Mouse (Mus musculus) inflammation-experienced regulatory T-cells, adult 6 months (primary cell): Measurements from ENCODE around the gene Hcfc1r1. TPM values are rescaled to one million over a fixed set of nuclear protein-coding genes. Genes with fewer than 3 reads are reported as not detected.
A peak's percentile ranks its signal among the peaks of the same experiment; 100 is the strongest.

Source experiments
- ATAC-seq: one replicate; pipeline ENCODE4 v1.8.0; 2017
- polyA plus RNA-seq, 3 experiments: library from polyadenylated mRNA; unstranded; fragments of 100-300 nt; shearing (Covaris generic); gene quantifications; one replicate each; pipeline ENCODE4 v1.2.1; 2017

The Hcfc1r1 gene
- polyA plus RNA-seq, 3 experiments from 2014 or later, result 62.6 to 79.5 (median 70.7) TPM

DNA sequence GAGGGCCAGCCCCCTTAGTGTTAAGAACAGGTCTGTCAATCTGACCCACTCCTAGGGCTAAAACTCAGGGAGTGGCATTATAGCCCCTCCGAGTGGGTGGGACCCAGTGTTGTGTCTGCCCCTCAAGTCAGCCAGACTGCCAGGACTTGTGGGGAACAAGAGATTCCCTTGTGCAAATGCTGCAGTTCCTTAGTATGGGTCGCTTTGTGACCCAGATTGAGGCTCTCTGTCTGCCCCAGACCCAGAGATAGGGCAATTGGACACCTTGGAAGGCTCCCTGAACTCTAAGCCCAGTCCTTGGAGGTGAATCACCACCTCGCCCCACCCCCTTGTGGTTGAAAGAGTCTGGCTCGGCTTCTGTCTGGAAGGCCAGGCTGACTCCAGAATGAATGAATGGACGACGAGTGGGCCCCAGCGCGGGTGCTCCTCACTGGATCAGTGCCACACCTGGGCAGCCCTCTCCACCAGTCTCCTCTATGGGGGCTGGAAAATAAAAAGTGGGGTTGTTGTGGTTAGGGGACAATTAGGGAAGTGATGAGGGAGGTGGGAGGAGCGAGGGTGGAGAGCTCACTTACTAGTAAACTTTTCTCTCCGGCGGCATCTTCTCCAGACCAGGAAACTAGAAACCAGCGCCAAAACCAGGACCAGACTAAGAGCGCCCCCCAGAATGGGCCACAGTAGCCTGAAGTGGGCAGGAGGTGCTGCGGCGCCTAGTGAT is 2.3 kb downstream of the Hcfc1r1 start:
- no peak for ATAC-seq

DNA sequence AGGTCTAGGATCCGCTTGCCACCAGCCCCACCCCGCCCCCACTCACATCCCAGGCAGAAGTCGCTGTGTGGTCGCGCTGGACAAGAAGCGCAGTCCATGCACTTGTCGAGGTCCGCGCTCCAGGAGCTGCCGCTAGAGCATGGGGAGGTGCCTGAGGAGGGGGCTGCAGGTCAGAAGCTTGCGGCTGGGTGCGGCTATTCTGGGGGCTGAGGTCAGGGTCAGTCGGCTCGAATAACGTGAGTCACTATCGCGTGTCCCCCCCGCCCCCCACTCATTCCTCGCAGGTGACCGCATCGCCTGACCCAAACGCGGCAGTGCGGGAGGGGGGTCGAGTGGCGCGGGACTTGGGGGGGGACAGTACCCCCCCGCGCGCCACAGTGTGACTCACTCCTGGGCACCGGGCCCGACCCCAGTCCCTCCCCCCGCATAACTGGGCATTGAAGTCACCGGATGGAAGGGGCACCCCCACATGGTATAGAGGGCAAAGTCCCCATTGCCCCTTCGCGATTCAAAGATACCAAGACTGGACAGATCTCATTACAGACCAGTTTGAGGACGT is 3.2 kb downstream of the Hcfc1r1 start:
- ATAC-seq, result no peak

DNA sequence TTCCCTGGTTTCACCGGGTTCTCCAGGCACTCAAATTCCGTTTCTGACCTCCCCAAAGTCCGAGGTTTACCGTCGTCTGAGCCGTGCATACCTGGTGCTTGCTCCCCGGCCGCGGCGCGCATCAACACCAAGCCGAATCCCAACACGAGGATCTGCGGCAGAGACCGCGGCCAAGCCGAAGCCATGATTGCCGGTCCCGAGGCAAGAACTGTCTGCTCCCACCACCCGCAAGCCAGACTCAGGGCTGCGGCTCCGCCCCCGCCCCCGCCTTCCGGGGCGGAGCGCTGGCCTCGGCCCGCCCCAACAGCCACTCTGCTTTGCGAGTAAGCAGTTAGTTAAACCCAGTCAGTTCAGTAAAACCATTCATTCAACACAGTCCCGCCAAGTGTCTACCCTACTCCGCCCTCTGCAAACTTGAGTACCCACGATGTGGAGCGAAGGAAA is 3.9 kb downstream of the Hcfc1r1 start, which contains the start of gene Tnfrsf12a:
Gene Tnfrsf12a, minus strand, starts transcription at position 233 of the 444 bp plus-strand sequence.
- ATAC-seq, result peak; percentile 60

DNA sequence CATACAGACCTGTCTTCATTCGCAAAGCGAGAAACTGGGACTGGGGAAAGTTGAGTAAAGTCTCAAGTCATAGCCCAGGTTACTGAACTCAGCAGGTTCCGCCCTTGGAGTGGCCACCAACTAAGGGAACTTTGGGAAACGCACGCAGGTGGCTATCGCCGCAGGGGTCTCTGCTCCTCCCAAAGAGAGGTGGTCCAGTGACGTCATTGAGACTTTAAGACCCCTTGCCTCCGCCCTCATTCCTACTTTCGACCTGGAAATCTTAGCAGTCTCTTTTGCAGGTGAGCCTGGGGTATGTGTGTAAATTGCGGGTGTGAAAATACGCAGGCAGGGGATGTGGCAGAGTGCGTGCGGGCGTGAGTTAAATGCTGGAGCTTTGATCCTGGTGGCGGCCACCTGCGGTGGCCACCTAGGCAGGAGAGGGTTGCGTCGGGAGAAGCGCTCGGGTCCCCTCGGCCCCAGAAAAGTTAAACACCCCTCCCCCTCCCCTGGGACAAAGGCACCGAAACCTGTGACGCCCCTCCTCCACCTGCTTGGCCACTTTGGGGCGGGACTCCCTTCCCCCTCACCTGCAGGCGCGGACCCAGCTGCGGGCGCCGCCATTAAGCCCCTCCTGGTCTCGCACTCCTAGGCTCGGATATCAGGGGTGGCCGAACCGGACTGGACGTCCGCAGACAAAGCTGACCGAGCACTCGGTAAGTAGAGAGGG is 5.9 kb downstream of the Hcfc1r1 start, which contains the start of gene Cldn6:
Gene Cldn6, plus strand, starts transcription at position 123 of the 709 bp plus-strand sequence.
- no peak for ATAC-seq

DNA sequence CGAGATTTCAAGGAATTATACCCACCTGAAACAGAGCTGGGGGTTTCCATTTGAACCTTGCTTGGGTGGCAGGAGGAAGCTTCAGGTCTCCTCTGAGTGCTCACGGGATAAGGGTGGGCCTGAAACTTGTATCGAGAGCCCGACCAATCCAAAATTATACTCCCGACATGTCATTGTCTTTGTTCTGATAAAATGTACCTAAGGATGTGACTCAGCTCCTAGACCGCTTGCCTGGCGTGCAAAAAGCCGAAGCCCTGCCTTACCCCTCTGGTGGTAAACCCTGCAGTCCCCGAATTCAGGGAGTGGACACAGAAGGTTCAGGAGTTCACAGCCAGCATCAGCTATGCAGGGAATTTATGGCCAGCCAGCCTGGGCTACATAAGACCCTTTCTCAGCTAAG is 6.9 kb downstream of the Hcfc1r1 start:
- no peak for ATAC-seq

DNA sequence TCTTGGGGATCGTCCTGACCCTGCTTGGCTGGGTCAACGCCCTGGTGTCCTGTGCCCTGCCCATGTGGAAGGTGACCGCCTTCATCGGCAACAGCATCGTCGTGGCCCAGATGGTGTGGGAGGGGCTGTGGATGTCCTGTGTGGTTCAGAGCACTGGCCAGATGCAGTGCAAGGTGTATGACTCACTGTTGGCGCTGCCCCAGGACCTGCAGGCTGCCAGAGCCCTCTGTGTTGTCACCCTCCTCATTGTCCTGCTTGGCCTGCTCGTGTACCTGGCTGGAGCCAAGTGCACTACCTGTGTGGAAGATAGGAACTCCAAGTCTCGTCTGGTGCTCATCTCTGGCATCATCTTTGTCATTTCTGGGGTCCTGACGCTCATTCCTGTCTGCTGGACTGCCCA is 7.7 kb downstream of the Hcfc1r1 start:
- no peak for ATAC-seq

DNA sequence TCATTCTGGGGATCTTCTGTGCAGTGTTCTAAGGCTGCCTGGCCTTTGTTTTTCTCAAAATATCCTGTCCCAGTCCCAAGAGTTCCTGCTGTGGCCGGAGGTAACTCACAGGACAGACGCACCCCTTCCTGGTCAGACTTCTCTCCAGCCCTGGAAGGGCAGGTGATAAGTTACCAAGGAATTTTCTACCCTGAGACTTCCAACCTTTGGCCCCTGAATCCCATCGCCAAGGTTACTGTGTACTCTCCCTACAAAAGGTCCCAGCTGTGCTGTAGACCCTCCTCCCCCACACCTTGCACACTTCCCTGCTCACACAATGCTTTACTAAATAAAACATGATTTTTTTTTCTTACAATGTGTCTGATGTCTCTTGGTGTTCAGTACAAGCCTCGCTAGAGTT is 8.7 kb downstream of the Hcfc1r1 start:
- ATAC-seq, result no peak

DNA sequence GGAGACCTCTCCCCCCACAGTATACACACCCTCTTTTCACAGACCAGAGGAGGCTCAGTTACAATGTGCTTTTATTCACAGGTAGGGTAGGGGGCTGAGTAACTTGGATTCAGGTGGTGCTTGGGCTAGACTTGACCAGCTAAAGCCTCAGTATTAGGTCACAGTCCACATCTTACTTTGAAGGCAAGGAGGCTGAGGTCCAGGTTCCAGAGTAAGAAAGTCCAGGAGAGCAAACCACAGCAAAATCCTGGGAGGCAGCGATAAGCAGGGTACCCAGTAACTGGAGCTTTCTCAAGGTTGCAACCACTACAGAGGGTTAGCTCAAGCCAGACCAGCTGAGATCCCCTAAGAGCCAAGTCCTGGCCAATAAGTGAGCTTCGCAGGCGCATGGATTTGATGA is 9.1 kb downstream of the Hcfc1r1 start:
- no peak for ATAC-seq

DNA sequence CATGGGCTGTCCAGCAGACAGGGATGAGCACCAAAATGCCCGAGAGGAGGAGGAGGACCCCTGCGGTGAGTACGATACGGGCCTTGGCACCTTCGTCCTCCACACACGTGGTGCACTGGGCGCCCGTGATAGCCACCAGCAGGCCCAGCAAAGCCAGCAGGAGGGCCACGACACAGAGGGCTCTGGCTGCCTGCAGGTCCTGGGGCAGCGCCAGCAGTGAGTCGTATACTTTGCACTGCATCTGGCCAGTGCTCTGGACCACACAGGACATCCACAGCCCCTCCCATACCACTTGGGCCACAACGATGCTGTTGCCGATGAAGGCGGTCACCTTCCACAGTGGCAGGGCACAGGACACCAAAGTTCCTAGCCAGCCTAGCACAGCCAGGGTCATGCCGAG is 9.8 kb downstream of the Hcfc1r1 start:
- no peak for ATAC-seq

DNA sequence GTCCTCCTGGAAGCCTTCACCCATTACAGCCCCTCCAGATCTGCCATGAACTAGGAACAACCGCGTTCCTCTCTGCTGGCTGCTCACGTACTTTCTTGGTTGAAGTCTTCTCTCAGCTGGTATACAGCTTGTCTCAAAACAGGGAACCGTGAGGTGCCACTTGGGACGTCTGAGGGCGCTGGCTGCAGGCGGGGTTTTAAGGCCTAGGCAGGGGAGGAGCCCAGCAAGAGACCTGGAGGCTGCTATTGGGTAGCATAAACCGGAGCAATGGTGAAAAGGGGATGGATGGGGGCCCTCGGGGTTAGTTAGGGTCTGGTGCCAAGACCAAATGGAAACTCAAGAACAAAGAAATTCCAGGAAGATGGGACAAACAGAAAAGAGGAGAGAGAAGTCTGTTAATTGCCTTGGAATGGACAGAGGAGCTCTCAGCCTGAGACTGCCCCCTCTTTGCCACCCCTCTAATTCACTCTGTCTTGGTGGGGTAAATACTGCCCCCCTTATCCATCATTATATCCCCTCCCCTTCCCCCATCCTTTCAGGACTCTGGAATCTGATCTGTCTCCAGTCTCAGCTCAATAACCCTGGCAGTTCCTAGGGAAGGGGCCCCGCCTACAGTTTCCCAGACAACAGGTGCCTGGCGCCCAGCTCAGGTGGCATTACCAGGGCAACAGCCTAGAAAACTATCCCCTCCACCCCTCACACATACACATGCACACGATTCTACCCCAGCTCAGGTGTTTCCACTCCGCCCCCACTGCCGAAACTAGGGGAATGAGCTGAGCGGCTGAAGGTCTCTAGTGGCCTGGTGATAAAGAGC is 10.7 kb downstream of the Hcfc1r1 start, which contains the start of gene Cldn9:
Gene Cldn9, minus strand, starts transcription at position 171 of the 817 bp plus-strand sequence.
- ATAC-seq, result no peak

DNA sequence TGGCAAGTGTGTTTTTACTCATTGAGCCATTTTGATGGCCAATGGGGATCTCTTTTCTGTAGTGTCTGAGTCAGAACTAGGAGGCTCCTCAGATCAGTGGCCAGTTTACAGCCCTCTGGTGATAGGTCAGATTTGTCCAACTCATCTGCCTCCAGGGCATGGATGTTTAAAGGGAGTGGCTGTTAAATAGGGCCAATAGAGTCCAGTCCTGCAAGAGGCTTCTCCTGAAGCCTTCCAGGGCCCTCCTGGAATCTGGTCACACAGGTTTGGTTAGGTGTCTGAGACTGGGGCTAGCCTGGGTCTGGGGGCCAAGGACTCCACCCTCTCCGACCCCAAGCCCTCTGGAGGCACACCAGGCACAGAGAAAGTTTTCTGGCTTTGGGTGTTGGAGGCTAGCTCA is 21.1 kb downstream of the Hcfc1r1 start:
- no peak for ATAC-seq

DNA sequence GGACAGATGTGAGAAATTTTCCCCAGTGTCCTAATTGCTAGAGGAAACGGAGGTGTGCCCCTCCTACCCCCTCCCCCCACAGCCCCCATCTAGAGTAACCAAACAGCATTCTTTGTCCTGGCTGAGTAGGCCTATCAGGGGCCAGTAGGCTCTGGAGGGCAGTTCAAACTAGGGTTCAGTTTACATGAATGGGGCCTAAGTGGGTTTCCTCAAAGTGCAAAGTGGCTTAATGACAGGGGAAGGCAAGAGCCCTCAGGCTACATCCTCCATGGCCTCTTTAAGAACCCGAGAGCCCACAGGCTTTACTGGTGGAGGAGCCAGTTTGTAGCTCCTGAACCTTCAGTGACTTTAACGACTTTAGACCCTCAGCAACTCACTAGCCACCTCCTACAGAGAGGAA is 22.4 kb downstream of the Hcfc1r1 start:
- ATAC-seq, result no peak

DNA sequence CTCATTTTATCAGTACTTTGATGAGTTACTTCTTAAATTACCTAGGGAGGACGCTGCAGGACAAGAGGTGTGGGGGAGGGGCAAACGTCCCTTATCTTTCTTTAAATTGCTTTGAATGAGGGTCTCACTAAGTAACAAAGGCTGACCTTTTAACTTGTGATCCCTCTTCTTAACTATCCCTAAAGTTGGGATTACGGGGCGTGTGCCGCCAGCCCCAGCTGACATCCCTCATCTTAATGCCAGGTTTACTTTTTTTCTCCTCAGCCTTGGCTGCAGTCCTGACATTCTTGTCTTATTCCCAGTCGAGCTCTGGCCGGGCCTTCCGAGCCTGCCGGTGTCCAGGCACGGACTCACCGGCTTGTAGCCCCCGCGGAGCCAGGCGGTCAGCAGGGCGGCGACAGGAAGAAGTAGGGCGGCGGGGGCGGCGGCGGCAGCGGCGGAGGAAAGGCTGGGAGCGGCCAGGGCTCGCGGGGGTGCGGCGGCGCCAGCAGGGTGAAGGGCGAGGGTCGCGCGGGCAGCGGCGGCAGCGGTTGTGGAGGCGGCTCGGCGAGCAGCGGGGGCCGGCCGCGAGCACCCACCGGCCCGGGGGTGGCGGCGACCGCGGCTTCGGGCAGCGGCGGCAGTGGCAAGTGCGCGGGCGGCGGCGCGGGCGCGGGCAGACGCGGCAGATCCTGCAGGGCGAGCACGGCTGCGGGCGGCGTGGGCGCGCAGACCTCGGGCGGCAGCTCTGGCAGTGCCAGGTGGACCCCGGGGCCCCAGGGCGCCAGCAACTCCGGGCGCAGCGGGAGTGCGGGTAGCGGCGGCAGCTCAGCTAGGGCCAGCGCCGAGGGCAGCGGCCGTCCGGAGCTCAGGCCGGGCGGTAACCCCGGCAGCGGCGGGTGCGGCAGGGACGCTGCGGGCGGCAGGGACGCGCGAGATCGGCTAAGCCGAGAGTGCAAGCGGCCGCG is 26.0 kb downstream of the Hcfc1r1 start:
- no peak for ATAC-seq

DNA sequence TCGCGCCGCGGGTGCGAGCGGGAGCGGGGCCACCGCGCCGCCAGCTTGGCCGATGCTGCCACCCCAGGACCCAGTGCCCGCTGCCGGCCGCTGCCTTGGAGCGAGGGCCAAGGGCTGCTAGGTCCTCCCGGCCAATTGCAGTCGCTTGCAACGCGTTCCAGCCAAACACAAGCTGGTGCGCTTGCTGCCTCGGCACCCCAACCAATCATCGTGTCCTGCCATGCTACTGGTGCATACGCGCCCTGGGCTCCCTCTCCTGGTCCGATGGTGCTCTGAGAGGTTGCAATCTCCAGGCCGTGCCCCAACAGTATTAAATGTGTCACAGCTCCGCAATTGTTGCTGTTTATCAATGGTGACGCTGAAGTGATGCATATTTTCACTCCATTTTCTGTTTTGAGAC is 26.7 kb downstream of the Hcfc1r1 start:
- peak; percentile 98 for ATAC-seq

DNA sequence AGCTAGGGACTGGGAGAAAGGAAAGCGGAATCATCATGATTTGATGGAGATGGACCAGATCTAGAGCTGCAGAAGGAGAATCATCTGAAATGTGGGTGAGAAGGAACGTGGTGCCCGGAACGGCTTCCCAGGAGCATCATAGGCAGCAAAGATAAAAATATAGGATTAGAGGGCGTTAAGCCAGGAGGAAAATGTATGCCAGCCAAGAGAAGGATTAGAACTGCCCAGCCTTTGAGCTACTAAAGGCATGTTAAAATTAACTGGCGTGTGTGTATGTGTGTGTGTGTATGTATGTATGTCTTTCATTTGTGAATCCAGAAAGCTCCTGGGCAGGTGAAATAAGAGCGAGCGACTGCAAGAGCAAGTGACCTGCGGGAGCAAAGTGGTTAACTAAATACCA is 29.9 kb downstream of the Hcfc1r1 start:
- ATAC-seq, result no peak

DNA sequence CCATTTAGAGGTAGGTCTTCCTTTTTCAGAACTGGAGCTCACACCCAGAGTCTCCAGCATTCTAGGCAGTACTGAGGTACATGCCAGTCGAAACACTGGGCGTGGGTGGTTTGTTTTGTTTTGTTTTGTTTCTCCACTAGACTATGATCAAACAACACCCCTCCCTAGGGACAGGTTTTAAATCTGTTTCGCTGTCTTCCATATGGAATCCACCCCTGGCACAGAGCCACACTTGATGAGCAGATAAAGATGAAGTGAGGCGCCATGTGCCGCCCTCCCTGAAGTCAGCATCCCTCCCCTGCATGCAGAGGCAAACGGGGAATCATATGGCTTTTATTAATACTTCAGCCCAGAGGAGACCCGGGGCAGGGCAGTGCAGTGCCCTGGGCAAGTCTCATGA is 31.3 kb downstream of the Hcfc1r1 start:
- no peak for ATAC-seq

DNA sequence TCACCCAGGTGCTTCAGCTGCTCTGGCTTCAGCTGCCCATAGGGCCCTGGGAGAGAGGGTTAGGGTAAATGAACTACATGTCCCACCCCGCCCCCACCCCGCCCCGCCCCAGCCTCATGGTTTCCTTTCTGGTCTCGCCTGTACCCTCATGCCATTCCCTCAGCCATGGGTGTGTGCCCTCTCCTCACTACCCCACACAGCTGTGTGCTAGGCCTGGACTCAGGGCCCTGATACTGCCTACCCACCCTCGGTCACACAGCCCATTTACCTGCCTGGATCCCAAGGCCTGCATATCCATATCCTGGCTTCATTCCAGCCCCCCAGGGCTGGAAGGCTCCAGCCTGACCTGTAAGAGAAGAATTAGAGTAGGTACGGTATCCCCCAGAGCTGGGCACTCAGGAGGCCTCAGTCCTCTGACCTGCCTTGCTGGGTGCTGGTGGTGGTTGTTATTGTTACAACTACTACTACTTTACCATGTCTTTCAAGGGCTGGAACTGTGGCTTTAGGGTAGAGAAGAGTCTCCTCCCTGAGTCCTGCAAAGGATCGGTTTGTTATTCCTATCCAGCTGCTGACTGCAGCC is 32.2 kb downstream of the Hcfc1r1 start:
- ATAC-seq, result no peak

DNA sequence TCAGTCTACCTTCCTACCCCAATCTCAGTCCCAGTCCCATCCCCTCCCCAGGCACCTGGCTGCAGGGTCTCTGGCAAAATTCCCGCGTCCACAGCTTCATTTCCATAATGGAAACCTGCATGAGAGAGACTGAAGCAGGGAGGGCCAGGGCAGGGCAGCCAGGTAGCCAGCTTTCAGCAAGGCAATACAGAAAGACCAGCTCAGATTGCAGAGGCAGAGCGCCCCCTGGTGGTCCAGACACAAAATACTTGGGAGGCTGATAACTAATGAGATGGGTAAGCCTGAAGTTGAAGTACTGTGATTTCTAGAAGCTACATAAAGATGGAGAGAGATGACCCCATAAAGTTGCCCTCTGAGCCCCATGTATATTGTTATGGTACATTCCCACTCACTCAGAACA is 32.8 kb downstream of the Hcfc1r1 start:
- ATAC-seq, result peak; percentile 76

DNA sequence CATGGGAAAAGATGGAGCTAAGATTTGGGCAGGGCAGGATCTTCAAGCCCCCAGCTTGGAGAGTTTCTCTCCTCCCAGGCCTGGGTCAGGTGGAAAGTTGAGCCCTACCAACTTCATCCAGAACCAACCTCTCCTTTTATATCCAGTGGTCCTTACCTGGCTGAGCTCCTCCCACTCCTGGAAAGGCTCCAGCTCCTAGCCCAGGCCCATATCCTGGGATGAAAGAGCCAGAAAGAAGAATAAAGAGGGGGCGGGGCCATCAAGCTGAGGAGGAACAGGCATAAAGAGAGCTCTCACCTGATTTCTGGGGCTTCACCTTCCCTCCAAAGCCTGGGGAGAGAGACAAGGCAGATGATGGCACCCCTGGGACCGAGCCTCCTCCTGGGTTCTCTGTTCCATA is 43.6 kb downstream of the Hcfc1r1 start:
- ATAC-seq, result no peak

DNA sequence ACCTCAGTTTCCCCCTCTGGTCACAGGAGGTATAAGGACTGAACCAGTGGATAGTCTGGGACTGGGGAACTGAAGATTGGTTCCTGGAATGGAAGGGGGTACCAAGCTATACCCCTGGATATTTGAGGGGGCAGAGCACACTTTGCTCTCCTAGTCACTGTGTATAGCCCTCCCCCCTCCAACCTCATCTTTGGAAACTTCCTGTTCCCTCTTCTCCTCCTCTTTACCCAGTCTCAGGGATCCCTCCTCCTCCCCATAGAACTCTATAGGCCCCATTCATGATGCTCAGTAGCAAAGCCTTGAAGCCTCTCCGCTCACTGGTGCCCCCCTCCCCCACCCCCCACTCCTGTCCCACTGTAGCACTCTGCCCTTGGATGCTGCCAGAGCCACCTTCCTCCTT is 46.1 kb downstream of the Hcfc1r1 start:
- no peak for ATAC-seq

DNA sequence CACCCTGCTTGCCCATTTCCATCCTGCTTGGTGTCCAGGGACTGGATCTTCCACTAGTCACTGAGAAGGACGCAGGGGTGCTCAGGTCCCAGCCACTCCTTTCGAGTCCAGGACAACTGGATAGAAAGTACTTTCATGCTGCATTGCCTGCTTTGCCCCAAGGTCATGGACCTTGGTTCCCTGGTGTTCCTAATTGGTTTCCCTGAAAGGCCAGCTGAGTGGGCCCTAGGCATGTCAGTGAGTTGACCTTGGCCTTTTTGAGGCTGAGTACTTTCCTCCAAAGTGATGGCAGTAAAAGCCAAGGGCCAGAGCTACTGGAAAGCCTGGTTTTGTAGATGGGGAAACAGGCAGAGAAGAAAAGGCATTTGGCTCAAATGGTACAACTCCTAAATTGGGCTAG is 48.5 kb downstream of the Hcfc1r1 start:
- ATAC-seq, result no peak
